Mouse (Mus musculus): ENCODE measurements around the gene Itpk1.

The Itpk1 gene

DNA sequence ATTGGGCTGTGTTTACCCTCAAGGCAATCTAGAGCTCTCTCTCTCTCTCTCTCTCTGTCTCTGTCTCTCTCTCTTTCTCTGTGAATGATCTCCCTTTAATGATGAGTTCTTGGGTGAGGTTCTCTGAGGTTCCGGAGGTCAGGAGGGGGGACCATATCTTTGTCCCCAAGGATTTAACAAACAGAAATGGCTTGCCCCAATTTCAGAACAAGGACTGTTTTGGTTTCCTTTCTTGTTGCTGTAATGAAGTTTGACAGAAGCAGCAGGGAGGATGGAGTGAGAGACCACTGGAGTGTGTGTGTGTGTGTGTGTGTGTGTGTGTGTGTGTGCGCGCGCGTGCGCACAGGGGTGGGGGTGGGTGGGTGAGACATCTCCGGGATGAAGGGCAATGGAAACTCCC is 163.6 kb downstream of the Itpk1 start:
- DNase-seq = no peak

DNA sequence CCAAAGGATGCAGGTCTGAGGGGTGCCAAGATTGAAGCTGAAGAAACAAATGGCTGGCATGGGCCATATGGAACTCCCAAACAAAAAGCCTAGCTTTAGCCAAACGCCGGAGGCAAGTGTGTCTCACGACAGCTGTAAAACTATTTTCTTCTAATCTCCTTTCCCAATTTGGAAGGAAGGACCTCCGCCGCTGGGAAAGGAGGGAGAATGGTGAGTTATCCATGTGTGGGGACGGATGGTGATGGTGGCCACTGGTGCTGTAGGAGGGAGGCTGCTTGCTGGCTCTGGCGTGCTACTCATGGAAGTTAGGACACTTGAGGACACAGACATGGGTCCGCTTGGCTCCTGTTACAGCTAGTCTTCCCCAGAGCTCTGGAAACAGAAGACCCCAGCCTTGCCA is 164.5 kb downstream of the Itpk1 start:
- no peak for DNase-seq

DNA sequence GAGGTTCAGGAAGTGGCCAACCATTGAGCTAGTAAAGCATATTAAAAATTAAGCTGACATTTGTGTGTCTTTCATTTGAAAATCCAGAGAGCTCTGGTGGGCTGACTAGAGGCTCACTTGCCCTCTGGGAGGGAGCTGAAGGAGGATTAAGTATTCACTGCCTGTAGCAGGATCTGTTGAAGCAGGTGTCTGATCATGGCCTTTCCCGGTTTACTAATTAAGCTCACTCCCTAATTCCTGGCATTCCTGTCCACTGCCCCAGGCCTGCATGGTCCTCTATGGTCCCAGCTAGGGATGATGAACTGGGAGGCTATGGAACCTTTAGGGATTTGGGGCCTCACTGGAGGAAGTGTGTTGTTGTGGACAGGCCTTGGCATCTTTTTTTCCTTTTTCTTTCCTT is 168.9 kb downstream of the Itpk1 start:
- no peak for DNase-seq

DNA sequence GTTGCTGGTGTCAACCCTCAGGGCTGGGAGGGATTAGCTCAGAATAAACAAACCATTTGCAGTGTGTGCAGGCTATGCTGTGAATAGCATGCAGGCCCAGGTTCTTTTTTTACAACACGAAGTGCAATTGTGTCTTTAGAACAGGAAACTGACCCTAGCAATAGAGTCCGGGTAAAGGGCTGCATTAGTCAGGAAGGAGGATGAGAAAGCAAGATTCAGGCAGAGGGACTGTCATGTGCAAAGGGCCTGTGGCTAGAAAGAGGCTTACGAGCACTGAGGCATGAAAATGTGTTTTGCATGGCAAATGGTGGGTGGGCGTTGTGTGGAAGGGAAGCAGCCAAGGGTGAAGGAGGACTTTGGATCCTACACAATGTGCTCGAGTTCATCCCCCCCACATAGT is 176.7 kb downstream of the Itpk1 start:
- no peak for DNase-seq

DNA sequence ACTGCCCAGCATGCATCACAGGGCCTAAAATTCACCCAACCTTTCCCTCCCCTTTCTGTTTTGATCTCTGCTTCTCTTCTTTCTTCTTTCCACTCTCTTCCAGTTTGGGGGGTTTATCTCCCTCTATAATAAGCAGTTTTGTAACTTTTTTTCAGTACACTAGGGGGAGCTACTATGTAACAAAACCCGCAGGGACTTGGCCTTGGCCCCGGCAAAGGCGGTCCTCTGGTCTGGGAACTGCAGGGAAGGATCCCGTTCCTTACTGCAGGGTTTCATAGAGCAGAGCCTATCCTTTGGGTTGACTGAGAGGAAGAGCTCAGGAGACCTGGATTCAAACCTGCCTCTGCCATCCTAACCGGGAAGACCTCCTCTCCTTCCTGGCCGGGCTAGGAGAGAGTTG is 180.0 kb downstream of the Itpk1 start:
- no peak for DNase-seq

DNA sequence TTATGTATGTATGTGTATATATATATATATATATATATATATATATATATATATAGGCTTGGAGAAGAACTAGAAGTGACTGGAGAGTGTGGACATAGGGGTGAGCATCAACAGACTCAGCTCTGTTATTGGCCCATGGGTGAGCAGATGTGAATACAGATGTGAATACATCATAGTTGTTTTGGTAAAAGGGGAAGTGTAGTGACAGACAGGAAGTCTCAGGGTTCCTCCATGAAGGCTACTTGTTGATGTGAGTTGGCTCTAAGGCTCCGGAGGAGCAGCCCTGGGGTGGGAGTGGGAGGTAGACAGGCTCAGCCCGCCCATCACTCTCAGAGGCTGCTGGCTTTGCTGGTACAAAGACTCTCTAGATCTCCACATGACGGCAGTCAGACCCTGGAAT is 180.5 kb downstream of the Itpk1 start:
- DNase-seq = no peak

DNA sequence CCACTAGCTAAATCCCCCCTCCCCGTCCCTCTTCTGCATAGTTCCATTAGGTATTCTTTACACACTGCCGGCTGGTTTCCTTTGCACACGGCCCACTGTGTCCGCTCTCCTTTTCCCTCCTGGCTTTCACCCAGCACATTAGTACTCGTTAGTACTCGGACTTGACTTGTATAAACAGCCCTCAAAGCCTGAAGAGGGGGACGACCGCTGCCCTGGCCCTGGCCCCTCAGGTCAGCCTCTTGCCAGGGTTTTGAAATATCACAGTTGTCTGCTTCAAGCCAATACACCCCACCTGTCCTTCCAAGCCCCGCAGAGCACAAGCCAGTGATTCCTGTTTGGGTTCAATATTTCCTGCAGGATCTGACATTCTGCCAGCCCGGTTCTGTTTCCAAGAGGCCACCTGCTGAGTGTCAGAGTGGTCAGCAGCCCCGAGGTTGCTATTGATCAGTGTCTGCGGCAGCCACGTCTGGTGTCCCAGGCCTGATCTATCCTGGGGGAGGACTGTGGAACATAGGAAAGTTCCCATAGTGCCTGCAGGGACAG is 182.9 kb downstream of the Itpk1 start:
- DNase-seq = no peak

DNA sequence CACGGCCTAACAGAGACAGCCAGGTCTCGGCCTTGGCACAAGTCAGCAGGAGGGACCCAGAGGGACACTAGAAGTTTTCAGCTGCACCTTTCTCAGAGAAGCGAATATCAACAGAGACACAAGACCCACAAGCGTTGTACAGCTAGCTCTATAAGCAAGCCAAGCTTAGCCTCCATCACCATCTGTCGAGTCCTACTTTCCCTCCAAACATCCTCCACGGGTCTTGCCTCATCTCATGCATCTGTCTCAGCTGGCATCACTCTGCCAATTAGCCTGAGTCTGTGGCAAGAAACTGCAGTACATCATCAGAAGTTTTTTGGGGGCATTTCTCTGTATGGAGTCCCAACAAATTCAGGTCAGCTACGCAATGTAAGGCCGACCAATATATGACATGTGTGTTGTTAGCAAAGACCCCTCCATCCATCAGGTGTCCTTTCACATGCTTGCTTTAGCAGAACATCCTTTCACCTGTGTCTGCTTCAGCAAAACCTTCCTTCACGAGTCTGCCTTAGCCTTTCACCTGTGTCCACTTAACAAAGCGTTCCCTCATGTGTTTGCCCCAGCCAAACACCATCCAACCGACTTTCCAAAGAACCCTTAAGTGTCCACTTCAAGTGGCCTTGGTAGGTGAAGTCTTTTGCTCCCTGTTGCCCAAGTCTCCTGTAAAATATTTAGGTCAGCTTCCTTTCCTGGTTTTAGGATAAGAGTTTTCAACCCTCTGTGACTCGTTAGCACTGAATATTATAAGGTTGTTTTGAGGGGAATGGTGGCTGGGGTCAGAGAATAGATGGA is 184.6 kb downstream of the Itpk1 start:
- DNase-seq = no peak

Measured in layer of hippocampus, adult 9-11 months (tissue).